Mouse (Mus musculus) forebrain, embryonic 16.5 days (tissue): ENCODE data around the gene Dclk2. TPM values are rescaled to one million over a fixed set of nuclear protein-coding genes. Genes with fewer than 3 reads are reported as not detected.

ENCODE experiments used
- ATAC-seq: fragments of 200-750 bp; cut with Nextera tagmentation; 2 replicates; pipeline ENCODE4 v1.8.0; 2017; ENCODE audit warnings: mild to moderate bottlenecking, moderate library complexity
- H3K27ac ChIP-seq: fragments of 300-500 bp; sonication (generic); 2 replicates; pipeline ENCODE4 v1.5.1; 2014; ENCODE audit warnings: low read length, control low read depth
- H3K27me3 ChIP-seq: fragments of 300-500 bp; sonication (generic); replicated peaks from 2 replicates; pipeline ENCODE4 v1.6.1; 2014; ENCODE audit warnings: low read length; ENCODE audit not compliant: control insufficient read depth, insufficient read depth
- H3K36me3 ChIP-seq: fragments of 300-500 bp; sonication (generic); 2 replicates; pipeline ENCODE4 v1.6.1; 2014; ENCODE audit not compliant: control insufficient read depth, insufficient read depth
- H3K4me1 ChIP-seq: fragments of 300-500 bp; sonication (generic); replicated peaks from 2 replicates; pipeline ENCODE4 v1.6.1; 2014; ENCODE audit warnings: low read length; ENCODE audit not compliant: control insufficient read depth, insufficient read depth
- H3K4me2 ChIP-seq: fragments of 300-500 bp; sonication (generic); 2 replicates; pipeline ENCODE4 v1.6.1; 2014; ENCODE audit warnings: mild to moderate bottlenecking, low read length, control low read depth
- H3K4me3 ChIP-seq: fragments of 300-500 bp; sonication (generic); replicated peaks from 2 replicates; pipeline ENCODE4 v1.5.1; 2014; ENCODE audit warnings: mild to moderate bottlenecking, low read length, control low read depth
- H3K9ac ChIP-seq: fragments of 300-500 bp; sonication (generic); replicated peaks from 2 replicates; pipeline ENCODE4 v1.6.1; 2014; ENCODE audit warnings: low read depth, low read length, control low read depth
- H3K9me3 ChIP-seq: fragments of 300-500 bp; sonication (generic); 2 replicates; pipeline ENCODE4 v1.6.1; 2016; ENCODE audit warnings: low read length; ENCODE audit not compliant: control insufficient read depth
- WGBS: fragments of 180-500 bp; shearing (Covaris S2); extraction: QIAGEN DNeasy Blood & Tissue Kit; methylation state at CpG from one replicate; pipeline ENCODE4 v1.1.7; 2014; 5-methylcytosine and 5-hydroxymethylcytosine counted together
- polyA plus RNA-seq: library from polyadenylated mRNA; unstranded; fragments of >200 nt; fragmentation: Nextera tagmentation; extraction: Ambion mirVana; gene quantifications from 2 replicates; pipeline ENCODE4 v1.2.1, GENCODE M21; 2015

Dclk2 gene
- polyA plus RNA-seq, 1 experiment from 2014 or later: 102 TPM

- no peak overlapping the region for H3K9ac ChIP-seq
- no peak overlapping the region for H3K4me3 ChIP-seq
- WGBS: 14% methylated on average over 3 of the region's 3 CpGs
- no peak overlapping the region for H3K4me2 ChIP-seq
- H3K4me1 ChIP-seq: peaks cover 53% of the 10 kb centered on the region
- ATAC-seq: peak; percentile 86
- no peaks in the 10 kb centered on the region for H3K27me3 ChIP-seq
- peak overlapping the region; percentile 84 for H3K27ac ChIP-seq
- no peaks in the 10 kb centered on the region for H3K9me3 ChIP-seq
- no peaks in the 10 kb centered on the region for H3K36me3 ChIP-seq
These were observed 67.8 kb downstream of the Dclk2 start for GRCm38 (mm10) chr3:86852867-86853266.

- Histone ChIP-seq H3K27ac (0 out of 2 replicates have a peak overlapping the region, but pooled peaks have one; percentile 1), H3K4me3 (no peak overlapping the region), H3K27me3 (no peaks in the 10 kb centered on the region), H3K36me3 (no peaks in the 10 kb centered on the region), H3K4me1 (peaks cover 58% of the 10 kb centered on the region), H3K9ac (no peak overlapping the region), H3K9me3 (no peaks in the 10 kb centered on the region), H3K4me2 (no peak overlapping the region)
- ATAC-seq: no peak
- 92% methylated on average over 7 of the region's 7 CpGs for WGBS
These were observed 69.5 kb downstream of the Dclk2 start for GRCm38 (mm10) chr3:86851131-86851530.

DNA sequence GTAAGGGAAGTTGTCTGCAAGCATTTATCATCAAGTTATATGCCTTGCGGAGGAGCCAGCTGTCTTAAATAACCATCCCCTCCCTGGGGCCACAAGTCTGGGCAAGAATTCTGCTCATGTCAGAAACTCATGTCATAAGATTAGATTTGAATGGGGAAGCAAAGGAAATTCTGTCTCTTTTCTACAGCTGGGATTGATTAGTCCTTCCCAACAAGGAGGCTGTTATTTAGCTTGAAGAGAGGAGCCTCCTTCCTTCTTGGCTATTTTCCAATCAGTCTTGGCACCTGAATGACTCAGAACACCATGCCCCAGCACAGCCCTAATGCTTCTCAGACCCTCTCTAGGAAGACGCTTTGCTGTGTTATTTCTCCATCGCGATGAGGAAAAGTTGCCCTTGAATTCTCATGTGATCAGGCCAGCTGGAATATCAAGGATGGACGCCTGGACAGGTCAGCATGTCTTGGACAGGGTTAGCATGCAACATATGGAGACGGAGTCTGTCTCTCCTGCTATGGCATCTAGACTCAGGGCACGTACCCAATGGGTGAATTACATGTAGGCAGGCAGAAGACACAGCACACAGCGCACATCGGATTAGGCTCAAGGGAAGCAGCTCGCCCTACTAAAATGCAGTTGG is 70.1 kb downstream of the Dclk2 start:
- no peaks in the 10 kb centered on the region for H3K9me3 ChIP-seq
- WGBS: 38% methylated on average over 10 of the region's 10 CpGs
- no peak overlapping the region for H3K4me3 ChIP-seq
- peak overlapping the region; percentile 41; the same call in 1 of the 2 replicates for H3K27ac ChIP-seq
- H3K4me1 ChIP-seq: peaks cover 64% of the 10 kb centered on the region
- no peaks in the 10 kb centered on the region for H3K36me3 ChIP-seq
- no peaks in the 10 kb centered on the region for H3K27me3 ChIP-seq
- H3K9ac ChIP-seq: no peak overlapping the region
- ATAC-seq: peak; percentile 49; the same call in 1 of the 2 replicates
- no peak overlapping the region for H3K4me2 ChIP-seq

DNA sequence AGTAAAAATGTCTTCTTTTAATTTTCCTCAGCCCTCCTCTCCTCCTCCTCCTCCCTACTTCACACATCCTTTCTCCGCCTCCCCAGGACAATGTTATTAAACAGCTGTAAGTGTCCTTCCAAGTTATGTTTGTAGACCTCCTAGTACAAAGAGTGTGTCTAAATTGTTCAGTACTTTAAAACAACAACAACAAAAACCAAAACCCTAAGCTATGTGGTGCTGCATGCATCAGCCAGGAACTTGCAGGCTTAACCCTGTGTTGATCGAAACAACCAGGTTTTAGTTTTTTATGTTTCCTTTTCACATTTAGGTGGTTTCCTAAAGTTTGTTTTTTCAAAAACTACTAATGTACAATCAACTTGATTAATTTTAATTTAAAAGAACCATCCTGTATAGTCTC is 71.3 kb downstream of the Dclk2 start:
- Histone ChIP-seq H3K27me3 (no peaks in the 10 kb centered on the region), H3K27ac (no peak overlapping the region), H3K9ac (no peak overlapping the region), H3K4me2 (no peak overlapping the region), H3K4me3 (no peak overlapping the region), H3K4me1 (peaks cover 72% of the 10 kb centered on the region), H3K9me3 (no peaks in the 10 kb centered on the region), H3K36me3 (no peaks in the 10 kb centered on the region)
- WGBS: 82% methylated on average over 2 of the region's 2 CpGs
- no peak for ATAC-seq

DNA sequence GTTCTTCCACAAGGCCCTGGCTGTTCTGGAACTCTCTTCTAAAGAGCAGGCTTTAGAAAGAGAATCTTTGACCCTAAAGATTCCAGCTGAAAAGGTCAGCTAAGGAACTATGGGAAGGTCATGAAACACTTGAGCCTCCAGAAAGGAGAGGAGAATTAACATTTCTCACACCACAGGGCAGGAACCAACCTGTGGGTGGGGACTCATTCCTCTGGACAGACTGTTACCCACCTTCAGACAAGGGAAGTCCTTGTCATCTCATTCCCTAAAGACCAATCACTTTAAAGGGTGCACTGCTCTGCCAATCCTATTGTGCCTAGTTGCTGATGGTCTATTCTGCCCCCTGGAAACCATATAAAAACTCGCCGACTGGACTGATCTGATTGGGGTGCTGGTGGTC is 73.1 kb downstream of the Dclk2 start:
- no peak overlapping the region for H3K4me2 ChIP-seq
- H3K27ac ChIP-seq: no peak overlapping the region
- H3K36me3 ChIP-seq: no peaks in the 10 kb centered on the region
- H3K9ac ChIP-seq: no peak overlapping the region
- H3K27me3 ChIP-seq: no peaks in the 10 kb centered on the region
- 51% methylated on average over 2 of the region's 2 CpGs for WGBS
- no peaks in the 10 kb centered on the region for H3K9me3 ChIP-seq
- ATAC-seq: no peak
- H3K4me1 ChIP-seq: peaks cover 62% of the 10 kb centered on the region
- no peak overlapping the region for H3K4me3 ChIP-seq

DNA sequence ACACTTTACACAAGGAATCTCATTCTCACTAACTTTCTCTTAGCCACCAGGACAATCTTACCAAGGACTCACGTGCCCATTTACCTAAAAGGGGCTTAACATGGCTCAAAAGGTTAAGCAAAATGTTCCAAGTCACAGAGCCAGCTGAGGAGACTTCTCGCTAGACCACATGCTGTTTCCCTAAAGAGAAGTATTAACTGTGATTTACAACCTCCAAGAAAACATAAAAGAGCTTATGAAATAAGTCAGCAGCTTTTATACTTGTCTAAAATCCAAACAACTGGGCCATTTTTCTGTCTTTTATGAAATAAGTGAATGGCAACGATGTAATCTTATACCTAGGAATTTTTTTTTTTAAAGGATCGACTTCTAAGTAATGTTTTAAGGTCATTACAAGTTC is 74.6 kb downstream of the Dclk2 start:
- no peak for ATAC-seq
- H3K9me3 ChIP-seq: no peaks in the 10 kb centered on the region
- no peaks in the 10 kb centered on the region for H3K36me3 ChIP-seq
- H3K27me3 ChIP-seq: no peaks in the 10 kb centered on the region
- H3K27ac ChIP-seq: peak overlapping the region; percentile 76
- 11% methylated on average over 4 of the region's 4 CpGs for WGBS
- no peak overlapping the region for H3K4me3 ChIP-seq
- peaks cover 53% of the 10 kb centered on the region for H3K4me1 ChIP-seq
- H3K4me2 ChIP-seq: no peak overlapping the region
- no peak overlapping the region for H3K9ac ChIP-seq

- Histone ChIP-seq H3K4me2 (no peak overlapping the region), H3K27ac (peak overlapping the region; percentile 76), H3K4me3 (no peak overlapping the region), H3K9me3 (no peaks in the 10 kb centered on the region), H3K9ac (no peak overlapping the region), H3K27me3 (no peaks in the 10 kb centered on the region), H3K36me3 (no peaks in the 10 kb centered on the region), H3K4me1 (peaks cover 48% of the 10 kb centered on the region)
- peak; percentile 58 for ATAC-seq
- WGBS: 50% methylated on average over 1 of the region's 1 CpGs
These were observed 75.1 kb downstream of the Dclk2 start for GRCm38 (mm10) chr3:86845578-86845977.

DNA sequence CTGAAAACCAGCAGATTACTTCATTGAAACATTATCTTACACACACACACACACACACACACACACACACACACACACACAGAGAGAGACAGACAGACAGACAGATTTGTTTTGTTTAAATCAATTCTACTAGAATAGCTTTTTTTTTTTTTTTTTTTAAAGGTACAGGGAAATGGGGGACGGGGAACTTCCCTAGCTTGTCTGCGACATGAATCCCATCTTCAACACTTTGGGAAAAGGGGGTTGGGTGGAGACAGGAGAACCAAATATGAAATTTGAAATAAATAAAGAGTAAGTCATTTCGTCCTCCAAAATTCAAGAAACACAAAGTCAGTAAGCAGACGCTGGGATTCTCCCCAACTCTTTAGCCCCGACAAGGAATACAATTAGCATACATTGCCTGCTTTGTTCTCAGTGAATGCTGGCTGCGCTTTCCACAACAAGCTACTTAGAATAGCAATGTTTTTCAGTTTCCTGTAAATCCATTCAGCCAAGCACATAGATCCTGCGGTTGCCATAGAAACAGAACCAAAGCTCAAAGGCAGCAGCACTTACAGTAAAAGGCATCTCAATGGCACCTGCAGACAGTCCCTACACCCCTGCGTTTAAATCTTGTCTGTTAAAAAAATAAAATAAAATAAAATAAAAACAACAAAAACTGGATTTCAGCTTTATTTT is 75.7 kb downstream of the Dclk2 start:
- H3K36me3 ChIP-seq: no peaks in the 10 kb centered on the region
- H3K4me2 ChIP-seq: peak overlapping the region; percentile 49
- H3K9ac ChIP-seq: peak overlapping the region; percentile 42
- peak overlapping the region; percentile 28 for H3K4me3 ChIP-seq
- no peaks in the 10 kb centered on the region for H3K27me3 ChIP-seq
- H3K9me3 ChIP-seq: no peaks in the 10 kb centered on the region
- WGBS: 2% methylated on average over 8 of the region's 8 CpGs
- ATAC-seq: peak; percentile 91
- peaks cover 44% of the 10 kb centered on the region for H3K4me1 ChIP-seq
- H3K27ac ChIP-seq: peak overlapping the region; percentile 87

DNA sequence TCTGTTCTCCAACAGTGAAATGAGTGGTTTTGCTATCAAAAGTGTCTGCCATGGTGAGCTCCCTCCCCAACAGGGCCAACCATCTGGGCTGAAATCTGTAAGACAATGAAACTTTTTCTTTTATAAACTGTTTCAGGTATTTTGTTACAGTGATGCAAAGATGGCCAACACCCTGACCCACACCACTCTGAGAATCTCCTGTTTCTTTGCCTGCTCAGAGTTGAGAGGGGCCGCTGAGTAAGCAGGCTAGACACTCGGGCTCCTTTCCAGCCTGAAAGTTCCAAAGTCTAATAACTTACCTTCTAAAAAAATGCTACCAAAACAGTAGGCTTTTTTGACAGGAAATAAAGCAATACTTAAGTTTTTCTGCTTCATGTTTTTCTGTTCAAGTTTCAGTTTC is 78.2 kb downstream of the Dclk2 start:
- H3K4me1 ChIP-seq: peaks cover 33% of the 10 kb centered on the region
- H3K27ac ChIP-seq: no peak overlapping the region
- WGBS: 99% methylated on average over 2 of the region's 2 CpGs

More for the DNA sequence above, 78.2 kb downstream of the Dclk2 start:
- Histone ChIP-seq H3K9me3 (no peaks in the 10 kb centered on the region), H3K9ac (no peak overlapping the region), H3K36me3 (no peaks in the 10 kb centered on the region), H3K4me3 (no peak overlapping the region), H3K27me3 (no peaks in the 10 kb centered on the region), H3K4me2 (no peak overlapping the region)
- ATAC-seq: no peak
